Mouse (Mus musculus): Measurements from ENCODE around the gene D17H6S53E.

D17H6S53E gene

GRCm38 (mm10) chr17:35126206-35126611, at the start of gene D17H6S53E:
Gene D17H6S53E (plus strand): TSS chr17:35126373.
- DNase-seq (ENCODE audit: low spot score) = peak; percentile 76

GRCm38 (mm10) chr17:35076507-35077176, 49.5 kb upstream of the D17H6S53E start, which contains the start of gene Ly6g6e:
Gene Ly6g6e (plus strand): TSS chr17:35076902.
- DNase-seq (ENCODE audit: low spot score) = no peak

DNA sequence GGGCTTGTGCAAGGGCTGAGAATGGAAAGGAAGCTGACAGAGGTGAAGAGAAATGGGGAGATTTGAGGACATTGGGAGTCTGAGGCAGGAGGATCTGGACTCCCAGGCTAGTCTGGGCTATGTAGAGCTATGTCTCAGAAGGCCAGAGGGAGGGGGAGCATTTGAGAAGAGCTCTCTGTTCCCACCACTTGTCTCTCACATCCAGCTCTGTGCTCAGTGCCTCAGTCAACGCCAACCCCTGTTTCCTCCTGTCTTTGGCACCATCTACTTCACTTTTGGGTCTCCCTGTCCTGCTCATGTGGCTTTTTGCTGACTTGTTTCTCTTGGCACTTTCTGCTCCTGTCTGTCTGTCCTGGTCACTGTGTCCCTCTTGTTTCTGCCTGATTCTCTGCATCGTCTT, 48.9 kb upstream of the D17H6S53E start:
- DNase-seq (ENCODE audit: low spot score) = no peak

GRCm38 (mm10) chr17:35077786-35078233, 48.4 kb upstream of the D17H6S53E start, which contains the start of gene Ly6g6d:
Gene Ly6g6d (minus strand): TSS chr17:35078065.
- DNase-seq (ENCODE audit: low spot score) = peak; percentile 65

- no peak for DNase-seq (ENCODE audit: low spot score)
Measured at GRCm38 (mm10) chr17:35079778-35080177, 46.4 kb upstream of the D17H6S53E start.

DNA sequence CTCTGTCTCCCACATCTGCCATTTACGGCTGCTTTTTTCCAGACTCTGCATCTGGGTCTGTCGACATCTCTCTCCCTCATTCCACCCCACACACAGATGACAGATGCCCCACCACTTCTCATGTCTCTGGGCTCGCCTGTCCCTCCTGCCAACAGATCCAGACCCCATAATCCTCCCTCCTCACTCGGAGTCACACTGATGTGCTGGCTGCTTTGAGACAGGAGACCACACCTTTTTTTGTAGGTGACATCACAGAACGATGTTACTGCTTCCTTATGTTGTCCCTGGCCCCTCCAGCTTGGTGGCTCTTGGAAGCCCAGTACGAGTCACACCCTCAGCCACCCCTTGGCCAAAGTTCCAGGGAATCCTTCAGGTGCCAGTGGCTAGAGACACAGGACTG, 45.9 kb upstream of the D17H6S53E start:
- DNase-seq (ENCODE audit: low spot score) = no peak

DNA sequence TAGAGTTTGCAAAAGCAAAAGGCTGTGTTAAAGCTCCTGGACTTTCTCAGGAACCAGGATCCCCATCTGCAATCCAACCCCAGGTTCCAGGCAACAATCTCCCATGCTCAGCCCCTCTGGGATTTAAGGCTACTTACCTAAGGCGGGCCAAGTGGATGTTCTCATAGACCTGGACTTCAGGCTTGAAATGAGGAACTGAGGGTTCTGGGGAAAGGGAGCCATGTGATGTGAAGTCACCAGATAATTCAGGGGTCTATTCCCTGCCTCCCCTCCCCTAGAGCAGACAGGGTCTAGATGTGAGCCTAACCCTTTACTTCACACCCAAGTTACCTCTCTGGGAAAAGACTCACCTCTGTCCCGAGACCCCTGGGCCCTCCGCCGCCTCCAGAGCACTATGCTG, 45.5 kb upstream of the D17H6S53E start:
- DNase-seq (ENCODE audit: low spot score) = no peak

- DNase-seq (ENCODE audit: low spot score) = no peak
Measured at GRCm38 (mm10) chr17:35082841-35083576, 43.2 kb upstream of the D17H6S53E start.

DNA sequence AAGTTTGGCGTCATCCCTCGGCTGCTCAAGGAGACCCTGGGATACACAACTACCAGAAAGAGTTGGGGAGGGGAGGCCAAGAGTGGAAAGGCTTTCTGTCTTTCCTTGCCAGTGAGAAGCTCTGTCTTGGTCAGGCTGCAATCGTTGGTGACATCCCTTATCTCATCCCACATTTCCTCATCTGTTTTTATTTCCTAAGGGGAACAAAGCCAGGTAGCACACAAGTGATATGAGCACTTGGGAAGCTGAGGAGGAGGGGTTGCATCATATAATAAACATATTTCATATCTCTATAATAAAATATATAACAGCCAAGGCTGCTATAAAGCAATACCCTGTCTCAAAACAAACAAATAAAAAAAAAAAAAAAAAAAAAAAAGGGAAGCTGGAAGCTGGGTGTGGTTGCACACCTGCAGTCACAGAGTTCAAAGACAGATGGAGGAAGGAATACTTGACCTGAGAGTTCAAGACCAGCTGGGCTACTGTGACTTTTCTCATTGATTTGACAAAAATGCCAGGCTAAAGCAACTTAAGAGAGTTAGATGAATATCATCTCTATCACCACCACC, 42.2 kb upstream of the D17H6S53E start:
- no peak for DNase-seq (ENCODE audit: low spot score)

DNA sequence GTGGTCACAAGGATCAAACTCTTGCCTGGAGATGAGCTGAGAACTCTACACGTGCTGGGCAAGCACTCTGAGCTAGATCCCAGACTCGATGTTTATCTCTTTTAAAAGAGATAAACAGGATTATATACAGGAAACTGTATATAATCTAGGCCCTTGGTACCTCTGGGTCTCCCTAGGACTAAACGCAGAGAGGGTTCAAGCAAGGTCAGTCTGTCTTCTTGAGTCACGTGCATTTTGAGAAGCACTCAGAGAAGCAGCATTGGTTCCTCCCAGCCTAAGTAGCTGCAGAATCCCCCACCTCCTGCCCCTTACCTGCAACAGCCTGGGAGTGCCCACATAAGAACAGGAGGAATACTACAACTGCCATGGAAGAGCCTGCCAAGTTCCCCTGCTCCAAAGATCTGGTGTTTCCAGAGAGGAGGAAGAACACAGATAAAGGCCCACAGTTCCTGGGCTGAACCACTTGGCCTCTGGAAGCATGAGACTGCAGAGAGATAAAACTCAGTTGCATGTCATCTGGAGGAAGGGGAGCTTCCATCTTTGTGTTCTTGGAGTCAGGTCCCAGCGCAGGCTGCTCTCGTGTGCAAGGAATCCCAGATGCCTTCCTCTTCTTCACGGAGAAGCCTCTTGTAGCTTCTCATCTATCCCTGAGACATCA, 40.8 kb upstream of the D17H6S53E start, which contains the start of gene Ly6g6f:
Gene Ly6g6f (minus strand): TSS at position 403 of the 658 bp plus-strand sequence.
- DNase-seq (ENCODE audit: low spot score) = no peak

DNA sequence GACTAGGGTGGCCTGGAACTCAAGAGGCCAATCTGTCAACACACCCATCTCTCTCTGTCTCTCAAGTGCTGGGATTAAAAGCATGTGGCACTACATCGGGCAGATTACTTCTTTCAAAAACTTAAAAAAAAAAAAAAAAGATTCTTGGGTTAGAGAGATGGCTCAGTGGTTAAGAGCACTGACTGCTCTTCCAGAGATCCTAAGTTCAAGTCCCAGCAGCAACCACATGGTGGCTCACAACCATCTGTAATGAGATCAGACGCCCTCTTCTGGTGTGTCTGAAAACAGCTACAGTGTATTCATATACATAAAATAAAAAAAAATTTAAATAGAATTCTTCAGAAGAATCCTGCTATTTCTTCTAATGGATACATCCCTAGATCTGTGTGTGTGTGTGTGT, 38.0 kb upstream of the D17H6S53E start:
- DNase-seq (ENCODE audit: low spot score) = no peak

DNA sequence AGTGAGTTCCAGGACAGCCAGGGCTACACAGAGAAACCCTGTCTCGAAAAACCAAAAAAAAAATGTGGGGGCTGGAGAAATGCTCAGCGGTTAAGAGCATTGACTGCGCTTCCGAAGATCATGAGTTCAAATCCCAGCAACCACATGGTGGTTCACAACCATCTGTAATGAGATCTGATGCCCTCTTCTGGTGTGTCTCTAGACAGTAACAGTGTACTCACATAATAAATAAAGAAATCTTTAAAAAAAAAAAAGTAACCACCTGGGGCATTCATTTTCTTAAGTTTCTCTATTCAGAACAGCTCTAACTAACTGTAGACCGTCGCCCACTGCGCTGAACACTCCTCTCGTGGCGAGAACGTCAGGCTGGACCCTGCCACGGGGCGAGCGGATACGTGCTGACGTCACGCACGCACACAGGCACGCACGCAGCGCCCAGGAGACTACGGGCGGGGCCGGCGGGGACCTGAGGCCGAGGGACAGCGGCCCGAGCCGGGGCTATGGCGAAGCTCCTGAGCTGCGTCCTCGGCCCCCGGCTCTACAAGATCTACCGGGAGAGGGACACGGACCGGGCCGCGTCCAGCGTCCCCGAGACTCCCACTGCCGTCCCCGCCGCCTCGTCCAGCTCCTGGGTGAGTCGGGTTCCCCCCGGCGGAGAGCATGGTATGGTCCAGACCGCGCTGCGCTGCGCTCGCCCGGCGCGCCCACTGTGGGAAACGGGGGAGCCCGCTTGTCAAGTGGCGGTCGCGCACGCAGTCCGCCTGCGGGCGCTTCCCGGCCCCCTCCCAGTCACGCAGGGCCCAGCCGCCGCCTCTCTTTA, 37.1 kb upstream of the D17H6S53E start, which contains the start of gene Abhd16a:
Gene Abhd16a (plus strand): TSS at position 439 of the 820 bp plus-strand sequence.
- DNase-seq (ENCODE audit: low spot score) = peak; percentile 93

DNA sequence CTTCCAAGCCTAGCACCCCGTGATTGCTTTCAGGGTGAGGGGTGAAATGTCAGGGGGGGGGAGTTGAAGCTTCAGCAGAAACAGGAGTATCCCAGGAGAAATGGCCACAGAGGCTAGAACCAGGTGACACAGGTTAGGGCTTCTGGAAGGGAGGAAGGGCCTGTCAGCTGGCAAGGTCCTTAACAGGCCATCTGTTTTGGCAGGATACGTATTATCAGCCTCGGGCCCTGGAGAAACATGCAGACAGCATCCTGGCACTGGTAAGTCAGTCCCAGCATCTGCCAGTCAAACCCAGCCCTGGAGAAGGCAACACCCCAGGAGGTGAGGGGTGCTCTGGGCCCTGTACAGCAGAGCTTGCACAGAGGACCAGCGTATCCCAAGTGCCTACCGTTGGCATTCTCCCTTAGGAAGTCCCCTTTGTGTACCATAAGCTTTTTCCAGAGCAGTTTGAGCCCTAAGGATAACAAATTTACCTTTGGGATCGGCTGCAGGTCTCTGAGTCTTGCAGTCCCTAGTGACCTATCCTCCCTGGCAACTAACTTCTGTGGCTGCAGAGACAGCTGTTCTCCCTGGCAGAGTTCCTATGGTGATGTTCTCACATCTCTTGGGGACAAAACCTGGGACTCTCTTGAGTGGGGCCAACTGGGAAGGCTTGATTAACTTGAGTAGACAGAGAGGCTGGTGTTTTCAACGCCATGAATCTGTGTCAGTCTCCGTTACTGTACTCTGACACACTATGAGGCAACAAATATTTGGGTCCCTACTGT, 35.8 kb upstream of the D17H6S53E start:
- DNase-seq (ENCODE audit: low spot score) = no peak

DNA sequence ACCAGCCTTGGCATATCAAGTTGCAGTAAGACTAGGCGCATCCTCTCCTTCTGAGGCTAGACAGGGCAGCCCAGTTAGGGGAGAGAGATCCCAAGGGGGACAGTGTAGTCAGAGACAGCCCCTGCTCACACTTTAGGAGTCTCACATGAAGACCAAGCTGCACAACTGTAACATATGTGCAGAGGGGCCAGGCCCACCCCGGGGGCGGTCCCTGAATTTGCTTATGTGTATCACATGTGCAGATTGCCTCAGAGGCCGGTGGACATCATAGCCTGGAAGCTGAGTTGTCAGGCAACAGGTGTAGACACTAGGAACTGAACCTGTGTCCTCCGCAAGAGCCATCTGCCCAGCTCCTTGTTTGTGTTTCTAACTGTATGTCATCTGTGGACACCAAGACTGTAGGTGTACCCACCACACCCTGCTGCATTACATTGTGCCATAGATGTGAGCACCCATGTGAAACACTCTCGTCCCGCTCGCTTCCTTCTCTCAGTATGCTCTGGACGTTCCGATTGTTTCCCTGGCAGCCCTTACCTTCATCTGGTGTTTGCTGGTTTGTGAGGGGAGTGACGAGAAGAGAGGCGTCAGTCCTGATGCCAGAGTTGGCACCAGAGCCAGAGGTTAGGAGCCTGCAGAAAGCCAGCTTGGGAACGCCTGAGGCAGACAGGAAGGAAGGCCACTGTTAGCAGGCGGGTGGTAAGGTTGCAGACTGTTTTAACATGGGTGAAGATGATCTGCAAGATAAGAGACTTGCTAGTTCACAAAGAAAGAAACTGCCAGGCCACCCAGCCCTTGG, 33.6 kb upstream of the D17H6S53E start:
- no peak for DNase-seq (ENCODE audit: low spot score)

GRCm38 (mm10) chr17:35094475-35095365, 31.5 kb upstream of the D17H6S53E start:
- no peak for DNase-seq (ENCODE audit: low spot score)

- no peak for DNase-seq (ENCODE audit: low spot score)
Measured at GRCm38 (mm10) chr17:35096597-35096996, 29.6 kb upstream of the D17H6S53E start.

DNA sequence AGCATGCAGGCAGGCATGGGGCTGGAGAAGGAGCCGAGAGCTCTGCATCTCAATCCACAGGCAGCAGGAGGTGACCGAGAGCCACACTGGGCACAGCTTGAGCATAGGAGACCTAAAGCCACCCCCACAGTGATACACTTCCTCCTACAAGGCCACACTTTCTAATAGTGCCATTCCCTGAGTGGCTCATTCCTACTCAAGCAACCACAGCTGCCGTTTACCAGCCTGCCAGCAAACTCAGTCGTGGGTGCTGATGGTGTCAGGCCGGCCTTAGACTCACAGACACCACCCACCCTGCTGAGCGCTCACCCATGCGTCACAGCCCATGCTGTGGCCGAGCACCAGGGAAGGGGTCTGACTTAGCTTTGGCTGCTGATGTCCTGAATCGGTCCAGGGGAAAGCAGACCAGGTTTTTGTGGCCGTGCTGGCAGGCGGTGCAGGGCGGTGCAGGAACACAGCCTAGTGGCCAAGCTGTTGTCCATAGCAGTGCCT, 29.0 kb upstream of the D17H6S53E start:
- no peak for DNase-seq (ENCODE audit: low spot score)

GRCm38 (mm10) chr17:35100196-35100765, 25.9 kb upstream of the D17H6S53E start:
- DNase-seq (ENCODE audit: low spot score) = no peak

Data from retina, embryonic 14.5 days (tissue).